Comparison of ENCODE assay signal across 20 mouse cellular contexts in genomic region chr11:61122769-61123288, GRCm38 (mm10). TPM values are rescaled to one million over a fixed set of nuclear protein-coding genes. Genes with fewer than 3 reads are reported as not detected.
DNase-seq lines count a peak whose midpoint lies in the region; ATAC-seq and TF ChIP-seq lines count a peak whose summit lies in the region.
"Had no signal": no experiment of that assay in that cellular context is flagged by ENCODE, and none has a peak within 500 bp of the region (broad histone marks: within the 10 kb centered on the region; RNA-seq: fewer than 3 reads in every experiment).

No protein-coding gene starts in this region.

- H3K9me3 ChIP-seq in CH12.LX (replicated peaks; ENCODE audit: low read length) = peaks cover 18% of the 10 kb centered on the region
- no peaks in the 10 kb centered on the region for H3K9me3 ChIP-seq in forebrain, embryonic 16.5 days (ENCODE audit: control insufficient read depth, low read length)
- H3K9me3 ChIP-seq: forebrain, embryonic 12.5 days; hindbrain, embryonic 10.5 days had no signal

- no peak overlapping the region for H3K4me3 ChIP-seq in CH12.LX (replicated peaks in 1 of 3; ENCODE audit: low read depth in 2 of 3, low read length in 2 of 3, poor library complexity in 1 of 3)
- H3K4me3 ChIP-seq in forebrain, embryonic 16.5 days (replicated peaks; ENCODE audit: low read length) = no peak overlapping the region
- H3K4me3 ChIP-seq: embryonic facial prominence, embryonic 13.5 days; forebrain, embryonic 12.5 days; heart, adult 2 months; hindbrain, embryonic 10.5 days had no signal

- peak; percentile 27 for TF ChIP-seq RAD21 in CH12.LX (IDR thresholded peaks at IDR 0.05; ENCODE audit: low read depth, low read length)

- peak overlapping the region; percentile 52 for H3K4me2 ChIP-seq in CH12.LX (ENCODE audit: insufficient read depth, low read depth, poor library complexity, severe bottlenecking)
- no peak overlapping the region for H3K4me2 ChIP-seq in forebrain, embryonic 16.5 days (ENCODE audit: low read length)
- H3K4me2 ChIP-seq: embryonic facial prominence, embryonic 13.5 days; forebrain, embryonic 12.5 days; heart, embryonic 11.5 days; hindbrain, embryonic 14.5 days had no signal

- dilution Hi-C loops in CH12.LX (cut with MboI; ENCODE audit: extremely low pct_ligation_motif_present, extremely low pct_unique_long_range_greater_than_20kb, low sequenced_read_pairs) = no loop called here

- H3K4me1 ChIP-seq in CH12.LX (ENCODE audit: control insufficient read depth in 1 of 2, insufficient read depth in 2 of 2) = peaks cover 37 to 66% of the 10 kb centered on the region in 2 experiments
- no peaks in the 10 kb centered on the region for H3K4me1 ChIP-seq in forebrain, embryonic 16.5 days (replicated peaks; ENCODE audit: control insufficient read depth, insufficient read depth, low read length)
- H3K4me1 ChIP-seq: embryonic facial prominence, embryonic 13.5 days; forebrain, embryonic 12.5 days; hindbrain, embryonic 10.5 days had no signal

- TF ChIP-seq POLR2A in CH12.LX (IDR thresholded peaks at IDR 0.05; ENCODE audit: low read depth, low read length) = peak; percentile 66

- WGBS in forebrain, embryonic 16.5 days = 91% methylated on average over 8 of the region's 8 CpGs

- no peaks in the 10 kb centered on the region for H3K27me3 ChIP-seq in CH12.LX (replicated peaks)
- H3K27me3 ChIP-seq in forebrain, embryonic 16.5 days (replicated peaks; ENCODE audit: control insufficient read depth, insufficient read depth, low read length) = no peaks in the 10 kb centered on the region
- H3K27me3 ChIP-seq: embryonic facial prominence, embryonic 13.5 days; forebrain, embryonic 12.5 days had no signal

- H3K9ac ChIP-seq in CH12.LX (ENCODE audit: insufficient read depth, low read depth) = no peak overlapping the region
- H3K9ac ChIP-seq in forebrain, embryonic 16.5 days (replicated peaks; ENCODE audit: low read depth, low read length) = no peak overlapping the region
- H3K9ac ChIP-seq: embryonic facial prominence, embryonic 13.5 days; forebrain, embryonic 12.5 days; forebrain, postnatal 0 days; hindbrain, embryonic 14.5 days had no signal

- peak overlapping the region; percentile 94 for H3K27ac ChIP-seq in CH12.LX (ENCODE audit: insufficient read depth, low read depth)
- H3K27ac ChIP-seq in forebrain, embryonic 16.5 days (ENCODE audit: low read length) = no peak overlapping the region
- H3K27ac ChIP-seq: embryonic facial prominence, embryonic 13.5 days; forebrain, embryonic 12.5 days; heart, adult 2 months; hindbrain, embryonic 10.5 days; hindbrain, embryonic 14.5 days had no signal

- in situ Hi-C loops in CH12.LX (cut with MboI; ENCODE audit: low pct_ligation_motif_present, low pct_unique_long_range_greater_than_20kb, low sequenced_read_pairs) = no loop called here

- DNase-seq in spleen, adult 18-20 months = peak; percentile 36 to 48
- DNase-seq in spleen, postnatal 14 days (ENCODE audit: low spot score in 2 of 2) = no peak
- peak; percentile 100 for DNase-seq in CH12.LX (ENCODE audit: extremely low read depth)
- DNase-seq in kidney, adult 8-10 months = no peak
- DNase-seq in adipocyte (ENCODE audit: low spot score) = no peak
- DNase-seq: adrenal gland, postnatal 14 days; cerebellum, adult 18-20 months; cerebellum, adult 9-11 months; cerebellum, postnatal 36 days; forebrain, postnatal 0 days; gastrocnemius, postnatal 14 days; heart, adult 2 months had no signal

- TF ChIP-seq CTCF in CH12.LX (conservative IDR thresholded peaks at IDR 0.05 in 1 of 2, IDR thresholded peaks at IDR 0.05 in 1 of 2; ENCODE audit: low read depth in 2 of 2, low read length in 2 of 2) = peak in 1 of 2 experiments; percentile 23; a peak in 1 of 4 replicates

- ATAC-seq in neutrophil, adult 5-6 weeks (ENCODE audit: extremely low read depth, insufficient number of reproducible peaks, low FRiP score, poor library complexity, severe bottlenecking) = peak; percentile 64
- ATAC-seq in forebrain, embryonic 16.5 days = no peak
- ATAC-seq: CD4-positive, CD25-positive, alpha-beta regulatory T cell, adult 4 months; forebrain, postnatal 0 days had no signal

- H3K79me2 ChIP-seq in CH12.LX (replicated peaks; ENCODE audit: control insufficient read depth, extremely low read depth, insufficient read depth, poor library complexity, severe bottlenecking) = peaks cover 8% of the 10 kb centered on the region

- TF ChIP-seq EP300 in CH12.LX (IDR thresholded peaks at IDR 0.05; ENCODE audit: low read length) = peak; percentile 98

- H3K36me3 ChIP-seq in CH12.LX (replicated peaks in 1 of 2; ENCODE audit: control insufficient read depth in 1 of 2, insufficient read depth in 1 of 2, low read length in 1 of 2) = no peaks in the 10 kb centered on the region
- no peaks in the 10 kb centered on the region for H3K36me3 ChIP-seq in forebrain, embryonic 16.5 days (ENCODE audit: control insufficient read depth, insufficient read depth)
- H3K36me3 ChIP-seq: embryonic facial prominence, embryonic 13.5 days; forebrain, embryonic 12.5 days; hindbrain, embryonic 10.5 days had no signal

TF ChIP-seq in CH12.LX, 34 proteins besides CTCF, POLR2A, EP300 and RAD21:
- TF ChIP-seq NRF1 (IDR thresholded peaks at IDR 0.05; ENCODE audit: low read depth, low read length) = peak; percentile 47
- TF ChIP-seq ZNF384 (IDR thresholded peaks at IDR 0.05; ENCODE audit: low read depth, low read length) = no peak
- TF ChIP-seq USF2 (conservative IDR thresholded peaks at IDR 0.05; ENCODE audit: low read depth, low read length) = peak; percentile 83
- peak; percentile 83 for TF ChIP-seq ELF1 (IDR thresholded peaks at IDR 0.05; ENCODE audit: low read depth, low read length)
- TF ChIP-seq E2F4 (IDR thresholded peaks at IDR 0.05; ENCODE audit: insufficient replicate concordance, low read depth, low read length) = no peak
- peak; percentile 82 for TF ChIP-seq MAFK (IDR thresholded peaks at IDR 0.05; ENCODE audit: insufficient replicate concordance, low read length)
- no peak for TF ChIP-seq PAX5 (IDR thresholded peaks at IDR 0.05; ENCODE audit: low read length)
- TF ChIP-seq ZMIZ1 (IDR thresholded peaks at IDR 0.05; ENCODE audit: low read depth, low read length) = peak; percentile 85
- peak; percentile 65; the same call in 1 of the 2 replicates for TF ChIP-seq KAT2A (IDR thresholded peaks at IDR 0.05; ENCODE audit: insufficient replicate concordance, low read length)
- TF ChIP-seq HCFC1 (IDR thresholded peaks at IDR 0.05; ENCODE audit: low read depth, low read length) = 0 out of 2 replicates have a peak, but pooled peaks have one; percentile 31
- TF ChIP-seq IRF4 (IDR thresholded peaks at IDR 0.05; ENCODE audit: low read depth, low read length) = peak; percentile 96
- no peak for TF ChIP-seq GABPA (IDR thresholded peaks at IDR 0.05; ENCODE audit: insufficient replicate concordance, low read depth, low read length)
- peak; percentile 97 for TF ChIP-seq BHLHE40 (IDR thresholded peaks at IDR 0.05; ENCODE audit: low read depth, low read length)
- peak; percentile 93 for TF ChIP-seq MAZ (IDR thresholded peaks at IDR 0.05; ENCODE audit: low read depth, low read length)
- peak; percentile 96 for TF ChIP-seq MXI1 (IDR thresholded peaks at IDR 0.05; ENCODE audit: low read depth, low read length)
- peak; percentile 98 for TF ChIP-seq MEF2A (IDR thresholded peaks at IDR 0.05; ENCODE audit: borderline replicate concordance, low read depth, low read length)
- TF ChIP-seq CHD2 (IDR thresholded peaks at IDR 0.05; ENCODE audit: low read length) = peak; percentile 86
- TF ChIP-seq UBTF (IDR thresholded peaks at IDR 0.05; ENCODE audit: low read depth, low read length) = peak; percentile 31
- peak; percentile 96 for TF ChIP-seq RCOR1 (conservative IDR thresholded peaks at IDR 0.05; ENCODE audit: low read depth, low read length)
- peak; percentile 80; the same call in 1 of the 2 replicates for TF ChIP-seq TBP (conservative IDR thresholded peaks at IDR 0.05; ENCODE audit: low read depth, low read length)
- TF ChIP-seq SIN3A (IDR thresholded peaks at IDR 0.05; ENCODE audit: low read length) = peak; percentile 97
- TF ChIP-seq SMC3 (IDR thresholded peaks at IDR 0.05; ENCODE audit: low read depth, low read length) = peak; percentile 43; the same call in 1 of the 2 replicates
- peak; percentile 94 for TF ChIP-seq ETS1 (conservative IDR thresholded peaks at IDR 0.05; ENCODE audit: low read depth, low read length)
- TF ChIP-seq MAX (IDR thresholded peaks at IDR 0.05; ENCODE audit: low read length) = peak; percentile 99
- TF ChIP-seq TCF12 (IDR thresholded peaks at IDR 0.05; ENCODE audit: low read depth, low read length) = peak; percentile 98
- TF ChIP-seq ZKSCAN1 (IDR thresholded peaks at IDR 0.05; ENCODE audit: borderline replicate concordance, low read depth, low read length) = no peak
- TF ChIP-seq JUND (conservative IDR thresholded peaks at IDR 0.05; ENCODE audit: low read depth, low read length) = peak; percentile 89
- TF ChIP-seq MYC (IDR thresholded peaks at IDR 0.05; ENCODE audit: low read depth, low read length) = peak; percentile 99
- TF ChIP-seq CHD1 (IDR thresholded peaks at IDR 0.05; ENCODE audit: low read depth, low read length) = no peak
- TF ChIP-seq POLR2AphosphoS2 (IDR thresholded peaks at IDR 0.05; ENCODE audit: low read depth, low read length) = peak; percentile 45; the same call in 1 of the 2 replicates
- TF ChIP-seq NELFE (IDR thresholded peaks at IDR 0.05; ENCODE audit: low read depth, low read length) = no peak; the same call in 1 of the 2 replicates
- no peak for TF ChIP-seq ZC3H11A (IDR thresholded peaks at IDR 0.05; ENCODE audit: low read depth, low read length)
- peak; percentile 88 for TF ChIP-seq USF1 (IDR thresholded peaks at IDR 0.05; ENCODE audit: low read depth, low read length)
- TF ChIP-seq JUN (IDR thresholded peaks at IDR 0.05; ENCODE audit: insufficient read depth, low read depth, low read length) = peak; percentile 78
TF ChIP-seq in CH12.LX: peak in this region for 26.

RNA-seq across cellular contexts. Expression of gene Tnfrsf13b, which starts 3.7 kb away (rescaled TPM):
- total RNA-seq in CH12.LX (2012; rRNA removed) (260 and 365 TPM in 2 replicates), CH12.LX (2014; rRNA removed) (338 and 355 TPM in 2 replicates)
- polyA plus RNA-seq in CH12.LX (2012; ENCODE audit: insufficient read length, low read depth) = 299 and 356 TPM in 2 replicates
- 162 and 169 TPM in 2 replicates for total RNA-seq in neutrophil, adult 5-6 weeks (2017)
- polyA plus RNA-seq in forebrain, embryonic 16.5 days (2015; fragmentation: Nextera tagmentation; extraction: Ambion mirVana) = 0.57 and 1.1 TPM in 2 replicates

RNA-seq across cellular contexts. Expression of gene Usp22, which starts 52.0 kb away (rescaled TPM):
- total RNA-seq in CH12.LX (2012; rRNA removed) (56.7 and 65.3 TPM in 2 replicates), CH12.LX (2014; rRNA removed) (51.9 and 54.7 TPM in 2 replicates)
- 38.9 and 48.1 TPM in 2 replicates for polyA plus RNA-seq in CH12.LX (2012; ENCODE audit: insufficient read length, low read depth)
- 55.9 and 94.3 TPM in 2 replicates for total RNA-seq in neutrophil, adult 5-6 weeks (2017)
- 479 and 501 TPM in 2 replicates for polyA plus RNA-seq in forebrain, embryonic 16.5 days (2015; fragmentation: Nextera tagmentation; extraction: Ambion mirVana)

Comparison
In these comparisons a context has a peak if more than half of its experiments do, and no peak if none do; other contexts are left out.
1. DNase-seq: peak in spleen, adult 18-20 months (2 of 2) and CH12.LX (single experiment); none in spleen, postnatal 14 days (0 of 2), kidney, adult 8-10 months (0 of 2) and adipocyte (single experiment).